Mouse (Mus musculus) liver, postnatal 0 days (tissue): Measurements from ENCODE around the gene Trappc3l. TPM values are rescaled to one million over a fixed set of nuclear protein-coding genes. Genes with fewer than 3 reads are reported as not detected.

Experiments
- ATAC-seq: fragments of 200-750 bp; cut with Nextera tagmentation; 2 replicates; pipeline ENCODE4 v1.8.0; 2017; ENCODE audit warnings: mild to moderate bottlenecking, moderate library complexity
- DNase-seq: peaks from one replicate; pipeline ENCODE4 v3.0.0-alpha.2; 2016
- H3K27ac ChIP-seq: fragments of 300-500 bp; sonication (generic); 2 replicates; pipeline ENCODE4 v1.5.1; 2014; ENCODE audit warnings: antibody characterized with exemption, moderate library complexity, mild to moderate bottlenecking, low read depth
- H3K27me3 ChIP-seq: fragments of 300-500 bp; sonication (generic); 2 replicates; pipeline ENCODE4 v1.6.1; 2014; ENCODE audit warnings: low read length, control low read depth, mixed read lengths; ENCODE audit not compliant: insufficient read depth
- H3K36me3 ChIP-seq: fragments of 300-500 bp; sonication (generic); replicated peaks from 2 replicates; pipeline ENCODE4 v1.6.1; 2014; ENCODE audit warnings: mild to moderate bottlenecking, control low read depth, low read length, moderate library complexity, mixed read lengths; ENCODE audit not compliant: insufficient read depth
- H3K4me1 ChIP-seq: fragments of 300-500 bp; sonication (generic); 2 replicates; pipeline ENCODE4 v1.6.1; 2014; ENCODE audit warnings: antibody characterized with exemption, mild to moderate bottlenecking, control low read depth; ENCODE audit not compliant: insufficient read depth
- H3K4me2 ChIP-seq: fragments of 300-500 bp; sonication (generic); 2 replicates; pipeline ENCODE4 v1.6.1; 2014; ENCODE audit warnings: low read depth, mild to moderate bottlenecking, low read length, moderate library complexity, mixed read lengths
- H3K4me3 ChIP-seq: fragments of 300-500 bp; sonication (generic); 2 replicates; pipeline ENCODE4 v1.5.1; 2014; ENCODE audit warnings: low read depth, low read length
- H3K9ac ChIP-seq: fragments of 300-500 bp; sonication (generic); replicated peaks from 2 replicates; pipeline ENCODE4 v1.6.1; 2014; ENCODE audit warnings: mild to moderate bottlenecking, moderate library complexity
- H3K9me3 ChIP-seq: fragments of 300-500 bp; sonication (generic); 2 replicates; pipeline ENCODE4 v1.6.1; 2016; ENCODE audit warnings: mild to moderate bottlenecking, control low read depth, low read length, mixed read lengths
- CTCF ChIP-seq: sonication (generic); IDR thresholded peaks from 2 replicates; pipeline ENCODE4 v1.5.1; 2016; ENCODE audit warnings: antibody characterized with exemption, low read depth
- EP300 ChIP-seq: IDR thresholded peaks from 2 replicates; pipeline ENCODE4 v1.6.1; 2016; ENCODE audit warnings: antibody characterized with exemption, low read depth, mild to moderate bottlenecking
- WGBS: fragments of 180-500 bp; shearing (Covaris S2); extraction: QIAGEN DNeasy Blood & Tissue Kit; methylation state at CpG from one replicate; pipeline ENCODE4 v1.1.7; 2014; ENCODE audit not compliant: insufficient replicate concordance; 5-methylcytosine and 5-hydroxymethylcytosine counted together
- polyA plus RNA-seq: library from polyadenylated mRNA; unstranded; fragments of >200 nt; fragmentation: Nextera tagmentation; extraction: Ambion mirVana; gene quantifications from 2 replicates; pipeline ENCODE4 v1.2.1, GENCODE M21; 2015

Gene Trappc3l
- polyA plus RNA-seq, 1 experiment from 2014 or later: not detected

DNA sequence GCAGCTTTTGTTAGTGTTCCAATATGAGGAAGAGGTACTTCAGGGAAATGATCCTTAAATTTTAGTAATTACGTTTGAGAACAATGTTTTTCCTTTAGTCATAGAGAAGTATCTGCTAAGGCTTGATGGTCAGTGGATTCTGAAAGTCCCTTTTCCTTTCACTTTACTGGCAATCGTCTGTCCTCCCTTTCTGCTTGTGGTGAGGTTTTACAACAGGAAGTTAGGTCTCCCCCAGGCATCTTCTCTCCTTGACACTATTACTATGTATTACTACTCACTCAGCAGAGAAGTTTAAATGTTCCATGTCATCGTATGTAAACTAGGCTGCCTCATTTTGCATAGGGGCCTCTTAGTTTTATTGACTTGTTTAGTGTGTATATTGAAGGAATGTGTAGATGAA, 52.1 kb downstream of the Trappc3l start:
- Histone ChIP-seq H3K4me2 (no peak overlapping the region), H3K27ac (no peak overlapping the region), H3K4me1 (no peaks in the 10 kb centered on the region), H3K36me3 (no peaks in the 10 kb centered on the region), H3K27me3 (no peaks in the 10 kb centered on the region), H3K9me3 (no peaks in the 10 kb centered on the region), H3K4me3 (no peak overlapping the region), H3K9ac (no peak overlapping the region)
- ATAC-seq (no peak), DNase-seq (no peak)
- WGBS: 36% methylated on average over 3 of the region's 3 CpGs
- TF ChIP-seq CTCF: no peak
- no peak for TF ChIP-seq EP300

DNA sequence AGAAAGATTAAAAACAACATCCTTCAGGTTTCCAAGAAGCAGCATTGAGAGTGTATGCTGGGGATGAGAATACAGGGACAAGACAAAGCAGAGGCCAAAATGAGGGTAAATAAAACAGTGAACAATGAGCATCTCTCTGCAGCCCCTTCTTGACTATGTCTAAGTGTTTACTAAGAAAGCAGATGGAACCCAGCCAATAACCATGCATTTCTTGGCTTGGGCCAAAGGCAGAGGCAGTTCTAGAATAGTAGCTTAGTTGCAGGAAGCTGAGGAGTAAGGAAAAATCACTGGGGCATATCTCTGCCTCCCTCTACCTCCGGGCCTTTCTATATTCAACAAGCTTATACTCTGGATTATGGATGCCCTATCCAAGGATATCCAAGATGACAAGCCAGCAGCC, 53.1 kb downstream of the Trappc3l start:
- Histone ChIP-seq H3K36me3 (no peaks in the 10 kb centered on the region), H3K4me1 (no peaks in the 10 kb centered on the region), H3K27ac (no peak overlapping the region), H3K9ac (no peak overlapping the region), H3K9me3 (no peaks in the 10 kb centered on the region), H3K4me3 (no peak overlapping the region), H3K4me2 (no peak overlapping the region), H3K27me3 (no peaks in the 10 kb centered on the region)
- no peak for TF ChIP-seq CTCF
- TF ChIP-seq EP300: no peak
- ATAC-seq: no peak
- no peak for DNase-seq
- WGBS: 75% methylated on average over 1 of the region's 1 CpGs

DNA sequence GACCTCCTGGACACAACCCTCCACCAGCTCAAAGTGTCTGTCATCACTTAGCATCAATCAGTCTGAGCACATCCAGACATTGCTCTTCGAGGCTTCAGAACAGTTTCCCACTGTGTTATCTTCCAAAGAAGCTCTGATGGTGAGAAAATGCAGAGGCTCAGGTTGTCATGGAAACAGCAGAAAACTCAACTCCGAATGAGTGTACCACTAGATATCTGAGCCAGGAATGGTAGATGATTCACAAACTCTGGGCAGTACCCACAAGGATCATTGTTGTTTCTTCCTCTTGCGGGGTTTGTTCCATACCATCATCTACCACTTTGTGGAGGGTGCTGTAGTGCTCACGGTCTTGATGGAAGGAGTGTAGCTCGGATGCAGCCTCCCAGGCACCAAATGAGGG, 54.5 kb downstream of the Trappc3l start:
- Histone ChIP-seq H3K27ac (no peak overlapping the region), H3K9me3 (no peaks in the 10 kb centered on the region), H3K27me3 (no peaks in the 10 kb centered on the region), H3K4me1 (peaks cover 2% of the 10 kb centered on the region; the same call in 1 of the 2 replicates), H3K36me3 (no peaks in the 10 kb centered on the region), H3K4me2 (no peak overlapping the region), H3K9ac (no peak overlapping the region), H3K4me3 (no peak overlapping the region)
- TF ChIP-seq EP300: no peak
- no peak for TF ChIP-seq CTCF
- WGBS: 56% methylated on average over 5 of the region's 5 CpGs
- DNase-seq (no peak), ATAC-seq (no peak)

DNA sequence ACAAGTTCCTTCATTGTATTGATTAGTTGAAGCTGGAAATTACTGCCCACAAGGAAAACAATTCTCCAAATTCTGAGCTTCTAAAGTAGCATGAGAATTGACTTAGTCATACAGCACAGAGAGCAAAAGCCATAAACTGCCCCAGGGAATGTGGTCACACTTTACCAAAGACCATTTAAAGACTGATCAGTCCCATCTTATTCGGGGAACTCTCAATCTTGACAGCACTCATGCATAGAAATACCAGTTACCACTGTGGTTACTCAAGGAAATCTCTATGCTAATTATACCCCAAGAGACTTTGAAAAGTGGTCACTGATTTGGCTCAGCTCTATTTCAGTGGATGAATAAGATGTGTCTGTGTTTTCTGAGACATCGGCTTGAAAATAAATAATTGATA, 57.8 kb downstream of the Trappc3l start:
- H3K4me1 ChIP-seq: peaks cover 2% of the 10 kb centered on the region; the same call in 1 of the 2 replicates
- TF ChIP-seq CTCF (no peak), EP300 (no peak)
- no peak overlapping the region for H3K4me2 ChIP-seq
- DNase-seq: no peak
- no peak overlapping the region for H3K9ac ChIP-seq
- no peak overlapping the region for H3K4me3 ChIP-seq
- 73% methylated on average over 2 of the region's 2 CpGs for WGBS
- no peaks in the 10 kb centered on the region for H3K36me3 ChIP-seq
- no peaks in the 10 kb centered on the region for H3K9me3 ChIP-seq
- no peak overlapping the region for H3K27ac ChIP-seq
- H3K27me3 ChIP-seq: no peaks in the 10 kb centered on the region
- ATAC-seq: no peak

DNA sequence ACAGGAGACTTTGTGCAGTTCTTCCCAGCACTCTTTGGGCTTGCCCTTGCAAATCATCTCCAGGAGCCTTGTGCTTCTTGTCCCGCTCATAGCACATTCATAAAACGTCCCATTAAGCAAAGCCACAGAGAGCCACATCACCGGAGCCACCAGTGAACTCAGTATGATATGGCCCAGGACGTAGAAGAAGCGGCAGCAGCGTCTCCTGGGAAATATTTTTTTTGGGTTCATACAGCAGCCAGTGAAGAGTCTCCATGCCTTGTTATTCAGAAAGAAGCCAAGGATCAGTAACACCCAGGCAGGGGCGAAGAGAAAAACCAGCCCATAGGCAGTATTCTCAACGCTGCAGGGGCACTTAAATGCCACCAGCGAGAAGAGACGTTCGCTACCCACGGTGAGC, 58.6 kb downstream of the Trappc3l start:
- Histone ChIP-seq H3K27me3 (no peaks in the 10 kb centered on the region), H3K9ac (0 out of 2 replicates have a peak overlapping the region, but pooled peaks have one; percentile 26), H3K27ac (no peak overlapping the region; the same call in 1 of the 2 replicates), H3K4me2 (peak overlapping the region; percentile 47), H3K4me3 (peak overlapping the region; percentile 20; the same call in 1 of the 2 replicates), H3K36me3 (no peaks in the 10 kb centered on the region), H3K4me1 (peaks cover 2% of the 10 kb centered on the region; the same call in 1 of the 2 replicates), H3K9me3 (no peaks in the 10 kb centered on the region)
- ATAC-seq: no peak
- DNase-seq: no peak
- no peak for TF ChIP-seq EP300
- no peak for TF ChIP-seq CTCF
- WGBS: 55% methylated on average over 12 of the region's 12 CpGs

DNA sequence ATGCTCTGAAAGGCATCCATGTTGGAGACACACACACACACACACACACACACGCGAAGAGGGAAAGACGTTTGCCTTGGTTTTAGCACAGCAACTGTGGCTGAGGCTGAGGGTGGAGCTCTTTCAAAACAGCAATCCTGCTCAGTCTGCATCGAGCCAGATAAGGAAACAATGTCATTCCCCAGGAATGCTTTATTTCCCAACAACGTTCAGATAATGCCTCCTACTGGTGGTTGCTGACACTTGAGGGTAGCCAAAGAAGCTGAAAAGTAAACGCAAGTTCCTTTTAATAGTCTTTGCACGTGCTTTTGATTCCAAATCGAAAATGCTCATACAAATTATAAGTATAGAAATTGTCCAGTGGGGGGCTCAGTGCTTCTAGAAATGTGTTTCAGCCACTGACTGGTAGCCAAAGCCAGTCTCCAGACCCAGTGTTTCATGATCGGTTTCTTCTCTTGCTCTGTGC, 59.1 kb downstream of the Trappc3l start, which contains the start of gene Calhm5:
Calhm5 (minus strand) TSS at position 102 of the 466 bp plus-strand sequence.
- Histone ChIP-seq H3K4me1 (peaks cover 2% of the 10 kb centered on the region; the same call in 1 of the 2 replicates), H3K9ac (peak within 1 kb of the TSS; percentile 26; the same call in 1 of the 2 replicates), H3K9me3 (no peaks in the 10 kb centered on the region), H3K4me3 (peak within 1 kb of the TSS; percentile 20; the same call in 1 of the 2 replicates), H3K27ac (no peak within 1 kb of the TSS; the same call in 1 of the 2 replicates), H3K36me3 (no peaks in the 10 kb centered on the region), H3K27me3 (no peaks in the 10 kb centered on the region), H3K4me2 (peak within 1 kb of the TSS; percentile 47)
- ATAC-seq (peak; percentile 41), DNase-seq (peak; percentile 14)
- WGBS: 8% methylated on average over 9 of the region's 9 CpGs
- TF ChIP-seq CTCF: peak; percentile 60
- no peak for TF ChIP-seq EP300
